Mouse (Mus musculus): Measurements from ENCODE around the gene a.

The a gene

DNA sequence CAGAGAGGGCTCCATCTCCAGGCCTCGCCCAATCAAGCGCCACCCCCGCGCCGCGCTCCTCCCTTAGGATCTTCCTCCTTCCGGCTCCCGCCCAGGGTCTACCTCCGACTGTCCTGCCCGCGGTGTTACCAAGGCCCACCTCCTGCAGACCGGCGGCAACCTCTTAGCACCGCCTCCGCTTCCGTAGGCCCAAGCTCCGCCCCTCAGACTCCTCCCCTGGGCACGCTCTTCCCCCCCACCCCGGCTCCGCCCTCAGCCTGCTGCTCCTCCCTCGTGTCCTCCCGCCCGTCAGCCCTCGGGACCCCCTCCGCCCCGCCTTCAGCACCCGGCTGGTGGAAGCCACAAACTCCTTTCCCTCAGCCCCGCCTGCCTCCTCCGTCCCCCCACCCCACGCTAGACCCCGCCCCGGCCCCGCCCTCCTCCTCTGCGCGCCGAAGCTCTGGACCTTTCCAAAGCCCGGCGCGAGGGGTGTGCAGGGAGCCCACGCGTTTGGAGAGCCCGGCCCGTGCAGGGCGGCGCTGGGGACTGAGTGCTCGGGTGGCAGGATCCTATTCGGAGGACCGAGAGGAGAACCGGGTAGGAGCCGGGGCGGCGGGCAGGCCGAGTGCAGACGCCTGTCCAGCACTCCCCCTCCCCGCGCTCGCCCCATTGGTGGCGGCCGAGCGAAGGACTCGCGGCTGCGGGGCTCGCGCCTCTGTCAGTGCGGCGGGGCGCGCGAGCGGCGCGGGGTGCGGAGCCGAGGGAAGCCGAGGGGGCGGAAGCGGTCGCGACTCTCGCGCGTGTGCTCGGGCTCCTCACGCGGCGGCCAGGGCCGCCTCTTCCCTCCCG lies at the start of gene a, which contains the start of gene Raly:
a (plus strand) TSS at position 747 of the 828 bp plus-strand sequence.
Raly (plus strand) TSS at position 441 of the 828 bp plus-strand sequence.
- DNase-seq (ENCODE audit: low spot score): peak; percentile 99

- DNase-seq (ENCODE audit: low spot score): no peak
These were observed 48.0 kb upstream of the a start for GRCm38 (mm10) chr2:154742911-154743819.

GRCm38 (mm10) chr2:154743915-154744314 lies 47.3 kb upstream of the a start:
- no peak for DNase-seq (ENCODE audit: low spot score)

DNA sequence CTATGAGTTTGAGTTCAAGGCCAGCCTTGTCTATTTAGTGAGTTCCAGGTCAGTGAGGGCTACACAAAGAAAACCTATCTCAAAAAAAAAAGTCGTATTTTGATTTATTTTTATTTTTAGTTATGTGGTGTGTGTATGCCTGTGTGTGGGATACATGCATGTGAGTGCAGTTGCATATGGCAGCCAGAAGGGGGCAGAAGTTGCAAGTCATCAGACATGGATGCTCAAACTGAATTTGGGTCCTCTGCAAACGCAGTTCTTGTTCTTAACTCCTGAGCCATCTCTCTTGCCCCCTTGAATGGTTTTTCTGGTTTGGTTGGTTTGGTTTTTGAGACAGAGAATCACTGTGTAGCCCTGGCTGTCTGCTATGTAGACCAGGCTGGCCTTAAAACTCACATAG lies 42.8 kb upstream of the a start:
- peak; percentile 36 for DNase-seq (ENCODE audit: low spot score)

DNA sequence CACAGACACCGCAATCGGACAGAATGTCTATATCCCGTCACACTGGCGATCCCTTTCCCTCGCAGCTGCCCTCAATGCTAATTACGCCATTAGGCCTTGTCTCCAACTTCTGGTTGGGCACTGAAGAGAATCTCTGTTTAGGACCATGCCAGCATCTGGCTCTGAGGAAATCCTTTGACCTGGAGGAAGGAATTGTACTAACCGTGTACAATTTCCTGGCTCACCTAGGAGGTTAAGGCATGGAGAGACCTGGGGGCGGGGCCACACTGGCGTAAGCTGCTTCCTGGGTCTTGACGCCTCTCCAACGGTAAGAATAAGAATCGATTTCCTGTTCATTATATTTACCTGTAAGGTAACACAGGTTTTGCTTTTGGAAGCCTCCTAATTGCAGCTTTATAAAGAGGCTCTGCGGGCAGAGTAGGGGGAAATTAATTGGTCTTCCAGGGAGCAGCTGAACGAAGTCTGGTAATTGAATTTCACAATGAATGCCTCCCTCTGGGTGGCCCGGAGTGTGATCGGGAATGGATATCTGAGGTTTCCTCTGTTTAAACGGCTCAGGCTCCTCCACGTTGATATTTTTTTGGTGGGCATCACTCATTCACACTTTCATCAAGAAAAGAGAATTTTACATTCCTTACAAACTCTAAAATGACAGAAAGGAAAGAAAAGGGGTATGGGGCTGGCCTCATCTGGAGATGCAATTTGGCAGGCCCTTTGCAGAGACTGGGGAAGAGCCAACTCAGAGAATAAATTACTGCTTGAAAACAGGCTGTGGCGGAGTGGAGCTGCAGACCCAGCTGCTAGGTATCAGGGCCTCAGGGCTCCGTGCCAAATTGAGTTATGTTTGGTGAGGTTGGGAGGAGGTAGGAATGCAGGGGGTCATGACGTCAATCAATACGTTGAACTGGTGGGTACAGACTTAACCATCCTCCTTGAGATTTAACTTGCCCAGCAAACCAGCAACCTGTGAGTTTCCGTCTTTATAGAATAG lies 41.9 kb upstream of the a start:
- no peak for DNase-seq (ENCODE audit: low spot score)

DNA sequence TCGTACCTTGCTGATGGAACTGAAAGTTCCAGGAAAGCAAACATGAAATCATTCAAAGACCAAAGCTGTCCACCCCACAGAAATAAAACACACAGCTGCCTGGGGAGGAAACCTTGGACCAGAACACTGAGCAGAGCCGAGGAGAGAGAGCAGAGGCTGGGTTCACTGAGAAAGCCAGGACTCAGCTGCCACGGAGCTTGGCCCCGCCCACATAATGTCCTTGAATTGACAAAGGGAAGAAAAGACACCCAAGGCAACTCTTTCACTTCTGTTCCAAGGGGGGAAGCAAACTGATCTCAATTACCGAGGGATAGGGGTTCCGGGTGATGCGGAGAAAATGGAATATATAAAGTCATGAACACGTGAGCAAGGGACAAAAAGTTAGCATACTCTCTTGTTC lies 39.3 kb upstream of the a start:
- peak; percentile 46 for DNase-seq (ENCODE audit: low spot score)

DNA sequence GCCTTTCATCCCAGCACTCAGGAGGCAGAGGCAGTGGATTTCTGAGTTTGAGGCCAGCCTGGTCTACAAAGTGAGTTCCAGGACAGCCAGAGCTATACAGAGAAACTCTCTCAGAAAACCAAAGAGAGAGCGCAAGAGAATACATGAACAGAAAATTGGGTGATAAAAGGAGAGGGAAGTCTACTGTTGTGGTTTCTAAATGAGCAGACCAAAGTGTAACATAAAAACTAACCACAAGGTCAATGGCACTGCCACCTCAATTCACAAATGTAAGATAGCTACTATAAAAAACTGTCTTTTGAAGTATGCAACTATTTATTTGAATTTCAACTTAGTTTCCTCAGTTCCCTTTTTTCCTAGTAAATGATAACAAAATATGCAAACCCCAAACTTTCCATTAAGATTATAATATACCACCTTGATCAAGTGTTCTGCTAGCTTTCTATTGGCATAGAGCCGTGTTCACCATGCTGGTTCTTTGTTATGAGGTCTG lies 37.1 kb upstream of the a start:
- no peak for DNase-seq (ENCODE audit: low spot score)

GRCm38 (mm10) chr2:154755791-154756190 lies 35.4 kb upstream of the a start:
- no peak for DNase-seq (ENCODE audit: low spot score)

GRCm38 (mm10) chr2:154757691-154758090 lies 33.5 kb upstream of the a start:
- DNase-seq (ENCODE audit: low spot score): no peak

- DNase-seq (ENCODE audit: low spot score): no peak
These were observed 32.7 kb upstream of the a start for GRCm38 (mm10) chr2:154758454-154758853.

GRCm38 (mm10) chr2:154763226-154763625 lies 28.0 kb upstream of the a start:
- DNase-seq (ENCODE audit: low spot score): no peak

GRCm38 (mm10) chr2:154764828-154765497 lies 26.2 kb upstream of the a start:
- DNase-seq (ENCODE audit: low spot score): no peak

DNA sequence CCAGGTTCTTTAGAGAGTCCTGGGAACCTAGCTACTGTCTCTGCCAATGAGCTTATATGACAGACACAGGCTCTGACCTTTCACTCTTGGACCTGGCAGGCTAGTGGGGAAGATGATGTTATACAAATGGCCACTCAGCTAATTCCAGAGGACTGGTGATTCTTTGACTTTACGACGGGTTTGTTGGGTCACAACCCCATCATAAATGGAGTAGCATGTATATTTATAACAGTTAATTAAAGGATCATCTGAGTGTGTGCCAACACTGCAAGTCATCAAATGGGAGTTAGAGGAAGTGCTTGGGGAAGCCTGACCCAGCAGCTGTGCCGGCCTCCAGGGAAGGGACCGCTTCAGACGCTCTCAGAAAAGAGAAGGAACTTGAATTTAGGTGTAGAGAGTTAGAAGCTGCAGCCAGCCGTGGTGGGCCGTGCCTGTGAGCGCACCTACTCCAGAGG lies 25.6 kb upstream of the a start:
- no peak for DNase-seq (ENCODE audit: low spot score)

- DNase-seq (ENCODE audit: low spot score): no peak
These were observed 24.2 kb upstream of the a start for GRCm38 (mm10) chr2:154767051-154767450.

DNA sequence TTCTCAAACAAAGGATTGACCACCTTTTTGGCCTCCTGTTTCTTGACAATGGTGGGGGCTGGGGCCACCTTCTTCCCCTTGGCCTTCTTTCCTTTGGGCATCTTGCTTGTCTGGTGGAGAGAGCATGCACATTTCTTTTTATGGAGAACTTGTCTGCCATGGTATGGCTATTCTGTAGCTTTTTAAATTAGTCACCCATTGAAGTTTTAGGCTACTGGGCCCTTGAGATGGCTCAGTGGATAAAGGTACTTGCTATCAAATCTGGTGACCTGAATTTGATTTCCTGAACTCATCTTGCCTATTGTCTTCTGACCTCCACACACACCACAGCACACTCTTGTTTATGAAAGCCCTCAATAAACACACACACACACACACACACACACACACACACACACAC lies 21.3 kb upstream of the a start, which contains the start of gene Gm14214:
Gm14214 (minus strand) TSS at position 101 of the 400 bp plus-strand sequence.
- no peak for DNase-seq (ENCODE audit: low spot score)

DNA sequence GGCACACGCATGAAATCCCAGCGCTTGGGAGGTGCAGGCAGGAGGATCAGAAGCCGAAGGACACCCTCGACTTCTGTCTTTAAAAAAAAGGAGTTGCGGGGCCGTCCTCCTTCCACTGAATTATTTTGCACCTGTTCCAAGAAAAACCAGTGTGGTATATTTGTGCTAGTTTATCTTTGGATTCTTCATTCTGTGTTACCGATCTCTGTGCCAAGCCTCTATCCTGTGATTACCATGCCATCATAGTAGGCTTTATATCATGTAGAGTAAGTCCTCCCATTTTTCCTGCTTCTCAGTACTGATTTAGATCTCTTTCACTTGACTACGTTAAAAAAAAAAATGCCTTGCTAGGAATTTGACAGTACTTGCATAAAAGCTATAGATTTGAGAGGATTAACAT lies 19.6 kb upstream of the a start:
- no peak for DNase-seq (ENCODE audit: low spot score)

DNA sequence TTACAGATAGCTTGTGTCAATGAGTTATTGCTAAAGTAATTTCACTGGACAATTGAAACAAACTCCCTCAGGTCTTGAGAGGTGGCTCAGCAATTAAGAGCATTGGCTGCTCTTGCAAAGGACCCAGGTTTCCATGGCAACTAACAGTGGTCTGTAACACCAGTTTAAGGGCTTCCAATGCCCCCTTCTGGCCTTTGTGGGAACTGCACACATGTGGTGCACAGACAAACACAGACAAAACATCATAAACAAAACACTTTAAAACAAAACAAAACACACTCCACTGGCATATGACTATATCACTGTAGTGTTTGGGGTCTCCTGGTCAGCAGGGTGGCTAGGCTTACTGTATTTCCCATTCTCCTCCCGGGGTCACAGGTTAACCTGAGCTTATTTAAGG lies 17.2 kb upstream of the a start:
- DNase-seq (ENCODE audit: low spot score): peak; percentile 67

- peak; percentile 65 for DNase-seq (ENCODE audit: low spot score)
These were observed 14.7 kb upstream of the a start for GRCm38 (mm10) chr2:154776496-154776895.

- DNase-seq (ENCODE audit: low spot score): no peak
These were observed 11.6 kb upstream of the a start for GRCm38 (mm10) chr2:154779648-154780047.

GRCm38 (mm10) chr2:154782361-154782760 lies 8.8 kb upstream of the a start:
- no peak for DNase-seq (ENCODE audit: low spot score)

Data from testis, postnatal 14 days (tissue).